33 mouse cellular contexts compared by ENCODE assay signal in genomic region chr6:128273507-128273906, GRCm38 (mm10). TPM values are rescaled to one million over a fixed set of nuclear protein-coding genes. Genes with fewer than 3 reads are reported as not detected.
"Had no signal": no experiment of that assay in that cellular context is flagged by ENCODE, and none has a peak within 500 bp of the region (broad histone marks: within the 10 kb centered on the region; RNA-seq: fewer than 3 reads in every experiment).

No protein-coding gene starts in this region.

- H3K9me3 ChIP-seq: heart, embryonic 10.5 days; heart, embryonic 12.5 days; heart, embryonic 13.5 days; heart, embryonic 15.5 days; hindbrain, embryonic 10.5 days; hindbrain, embryonic 12.5 days; hindbrain, embryonic 13.5 days; hindbrain, embryonic 15.5 days; kidney, embryonic 15.5 days had no signal

- H3K4me2 ChIP-seq: heart, embryonic 11.5 days; heart, embryonic 12.5 days; heart, embryonic 13.5 days; heart, embryonic 15.5 days; hindbrain, embryonic 12.5 days; hindbrain, embryonic 13.5 days; hindbrain, embryonic 14.5 days; hindbrain, embryonic 15.5 days; kidney, embryonic 15.5 days had no signal

- H3K4me3 ChIP-seq: heart, adult 2 months; heart, embryonic 10.5 days; heart, embryonic 12.5 days; heart, embryonic 13.5 days; heart, embryonic 15.5 days; hindbrain, embryonic 10.5 days; hindbrain, embryonic 12.5 days; hindbrain, embryonic 13.5 days; hindbrain, embryonic 15.5 days; kidney, embryonic 15.5 days; layer of hippocampus, adult 2 months; left cerebral cortex, adult 2 months had no signal

- H3K4me1 ChIP-seq: heart, embryonic 12.5 days; heart, embryonic 13.5 days; heart, embryonic 15.5 days; hindbrain, embryonic 12.5 days; hindbrain, embryonic 13.5 days; hindbrain, embryonic 15.5 days had no signal

- DNase-seq: heart, adult 2 months; heart, postnatal 10 days; heart, postnatal 14 days; heart, postnatal 4 days; kidney, adult 11 months; kidney, adult 18-20 months; kidney, adult 8-10 months; kidney, adult 9 months; kidney, postnatal 10 days; kidney, postnatal 14 days; kidney, postnatal 25 days; kidney, postnatal 36 days; kidney, postnatal 4 days; layer of hippocampus, adult 9-11 months; layer of hippocampus, postnatal 36 days had no signal

- H3K27me3 ChIP-seq: heart, embryonic 12.5 days; heart, embryonic 13.5 days; heart, embryonic 15.5 days; hindbrain, embryonic 12.5 days; hindbrain, embryonic 13.5 days; hindbrain, embryonic 15.5 days; kidney, embryonic 15.5 days had no signal

- H3K27ac ChIP-seq: heart, adult 2 months; heart, embryonic 10.5 days; heart, embryonic 13.5 days; heart, embryonic 15.5 days; hindbrain, embryonic 10.5 days; hindbrain, embryonic 12.5 days; hindbrain, embryonic 13.5 days; hindbrain, embryonic 14.5 days; hindbrain, embryonic 15.5 days; hindbrain, postnatal 0 days; kidney, embryonic 15.5 days; kidney, postnatal 0 days; layer of hippocampus, adult 2 months; left cerebral cortex, adult 2 months had no signal

- ATAC-seq: hindbrain, embryonic 16.5 days; hindbrain, postnatal 0 days; inflammation-experienced regulatory T-cells, adult 6 months had no signal

- H3K36me3 ChIP-seq: heart, embryonic 15.5 days; hindbrain, embryonic 10.5 days; hindbrain, embryonic 12.5 days; hindbrain, embryonic 13.5 days; hindbrain, embryonic 15.5 days; kidney, embryonic 15.5 days had no signal

- H3K9ac ChIP-seq: heart, embryonic 12.5 days; heart, embryonic 13.5 days; heart, embryonic 15.5 days; hindbrain, embryonic 12.5 days; hindbrain, embryonic 13.5 days; hindbrain, embryonic 14.5 days; hindbrain, embryonic 15.5 days; kidney, embryonic 15.5 days had no signal

RNA-seq across cellular contexts. Expression of gene Tead4, which starts 27.1 kb away (rescaled TPM):
- total RNA-seq: hematopoietic stem cell, adult 5-6 weeks had no signal
- polyA plus RNA-seq: inflammation-experienced regulatory T-cells, adult 6 months had no signal
